Mouse (Mus musculus) MEL (cell line): Measurements from ENCODE around the gene Iqsec1. TPM values are rescaled to one million over a fixed set of nuclear protein-coding genes. Genes with fewer than 3 reads are reported as not detected.

Experiments
- DNase-seq: peaks from one replicate; pipeline ENCODE4 v3.0.0; 2011; ENCODE audit warnings: low read depth, low spot score
- H3K27ac ChIP-seq: 2 replicates; pipeline ENCODE4 v1.5.1; 2012; ENCODE audit warnings: low read depth, mild to moderate bottlenecking, control low read depth, low read length, moderate library complexity; ENCODE audit not compliant: control insufficient read depth
- H3K27me3 ChIP-seq, 2 experiments: fragments of 150-350 bp in 1 of 2; sonication (generic) in 1 of 2; 2 replicates each; pipeline ENCODE4 v1.6.1; 2012; ENCODE audit warnings: low read length in 2 of 2, mild to moderate bottlenecking in 2 of 2, improper control_type of control experiment in 1 of 2, moderate library complexity in 1 of 2; ENCODE audit not compliant: insufficient read depth in 2 of 2, control insufficient read depth in 1 of 2
- H3K36me3 ChIP-seq, 2 experiments: 2 replicates each; pipeline ENCODE4 v1.6.1; 2012 to 2014; ENCODE audit warnings: low read length in 2 of 2, improper control_type of control experiment in 1 of 2, inconsistent platforms in 1 of 2, mild to moderate bottlenecking in 1 of 2; ENCODE audit not compliant: insufficient read depth in 2 of 2, control insufficient read depth in 1 of 2
- H3K4me1 ChIP-seq, 2 experiments: fragments of 150-350 bp in 1 of 2; sonication (generic) in 1 of 2; 2 replicates each; pipeline ENCODE4 v1.6.1; 2012; ENCODE audit warnings: low read length in 2 of 2, improper control_type of control experiment in 1 of 2, mild to moderate bottlenecking in 1 of 2; ENCODE audit not compliant: insufficient read depth in 2 of 2, control insufficient read depth in 1 of 2
- H3K4me3 ChIP-seq, 2 experiments: fragments of 150-350 bp in 1 of 2; sonication (generic) in 1 of 2; 2 replicates each; pipeline ENCODE4 v1.5.1; 2012; ENCODE audit warnings: low read depth in 2 of 2, low read length in 2 of 2, mild to moderate bottlenecking in 2 of 2, moderate library complexity in 2 of 2, control low read depth in 1 of 2, improper control_type of control experiment in 1 of 2; ENCODE audit not compliant: control insufficient read depth in 1 of 2, insufficient read depth in 1 of 2
- H3K79me2 ChIP-seq: 2 replicates; pipeline ENCODE4 v1.6.1; 2012; ENCODE audit warnings: mild to moderate bottlenecking, low read length, moderate library complexity; ENCODE audit not compliant: control insufficient read depth, poor library complexity, insufficient read depth
- H3K9ac ChIP-seq: 2 replicates; pipeline ENCODE4 v1.6.1; 2012; ENCODE audit warnings: low read depth, mild to moderate bottlenecking, control low read depth, low read length, moderate library complexity; ENCODE audit not compliant: control insufficient read depth, poor library complexity, severe bottlenecking
- H3K9me3 ChIP-seq: fragments of 150-350 bp; sonication (generic); replicated peaks from 2 replicates; pipeline ENCODE4 v1.6.1; 2012; ENCODE audit warnings: mild to moderate bottlenecking, low read length, improper control_type of control experiment, moderate library complexity; ENCODE audit not compliant: insufficient read depth
- CHD2 ChIP-seq: IDR thresholded peaks from 2 replicates; pipeline ENCODE4 v1.6.1; 2011; ENCODE audit warnings: low read length, improper control_type of control experiment
- CTCF ChIP-seq, 3 experiments: IDR thresholded peaks in 2 of 3; conservative IDR thresholded peaks in 1 of 3; 2 replicates each; pipeline ENCODE4 v1.5.1; 2011 to 2012; ENCODE audit warnings: low read length in 3 of 3, low read depth in 2 of 3, mild to moderate bottlenecking in 2 of 3, improper control_type of control experiment in 1 of 3, inconsistent platforms in 1 of 3, mixed read lengths in 1 of 3, moderate library complexity in 1 of 3; ENCODE audit not compliant: control insufficient read depth in 1 of 3, insufficient read depth in 1 of 3, poor library complexity in 1 of 3, severe bottlenecking in 1 of 3
- ELF1 ChIP-seq: IDR thresholded peaks from 2 replicates; pipeline ENCODE4 v1.6.1; 2014; ENCODE audit warnings: low read depth, mild to moderate bottlenecking, inconsistent platforms, low read length, improper control_type of control experiment, moderate library complexity
- ETS1 ChIP-seq: IDR thresholded peaks from 2 replicates; pipeline ENCODE4 v1.6.1; 2012; ENCODE audit warnings: low read depth, mild to moderate bottlenecking, inconsistent platforms, low read length, improper control_type of control experiment, moderate library complexity
- GATA1 ChIP-seq: IDR thresholded peaks from 2 replicates; pipeline ENCODE4 v1.6.1; 2011; ENCODE audit warnings: low read depth, low read length, improper control_type of control experiment
- KAT2A ChIP-seq: conservative IDR thresholded peaks from 2 replicates; pipeline ENCODE4 v1.6.1; 2012; ENCODE audit warnings: low read depth, low read length, improper control_type of control experiment, inconsistent platforms
- MAFK ChIP-seq: IDR thresholded peaks from 2 replicates; pipeline ENCODE4 v1.6.1; 2011; ENCODE audit warnings: low read depth, mild to moderate bottlenecking, low read length, improper control_type of control experiment, borderline replicate concordance
- MAX ChIP-seq: IDR thresholded peaks from 2 replicates; pipeline ENCODE4 v1.6.1; 2011; ENCODE audit warnings: low read length, improper control_type of control experiment
- NRF1 ChIP-seq: IDR thresholded peaks from 2 replicates; pipeline ENCODE4 v1.6.1; 2014; ENCODE audit warnings: low read depth, mild to moderate bottlenecking, inconsistent platforms, low read length, improper control_type of control experiment, moderate library complexity; ENCODE audit not compliant: poor library complexity, insufficient read depth, severe bottlenecking
- SIN3A ChIP-seq: IDR thresholded peaks from 2 replicates; pipeline ENCODE4 v1.6.1; 2012; ENCODE audit warnings: low read length, improper control_type of control experiment, inconsistent platforms
- TAL1 ChIP-seq: IDR thresholded peaks from 2 replicates; pipeline ENCODE4 v1.6.1; 2012; ENCODE audit warnings: mild to moderate bottlenecking, inconsistent platforms, low read length, moderate library complexity, mixed read lengths
- USF1 ChIP-seq: IDR thresholded peaks from 2 replicates; pipeline ENCODE4 v1.6.1; 2014; ENCODE audit warnings: low read depth, mild to moderate bottlenecking, inconsistent platforms, low read length, improper control_type of control experiment, moderate library complexity
- USF2 ChIP-seq, 2 experiments: IDR thresholded peaks; 2 replicates each; pipeline ENCODE4 v1.6.1; 2011 to 2012; ENCODE audit warnings: improper control_type of control experiment in 2 of 2, low read length in 2 of 2, borderline replicate concordance in 1 of 2, inconsistent platforms in 1 of 2, low read depth in 1 of 2, mild to moderate bottlenecking in 1 of 2; ENCODE audit not compliant: insufficient read depth in 1 of 2
- ZC3H11A ChIP-seq: IDR thresholded peaks from 2 replicates; pipeline ENCODE4 v1.6.1; 2012; ENCODE audit warnings: low read depth, mild to moderate bottlenecking, inconsistent platforms, low read length, improper control_type of control experiment
- ZMIZ1 ChIP-seq: IDR thresholded peaks from 2 replicates; pipeline ENCODE4 v1.6.1; 2012; ENCODE audit warnings: low read depth, mild to moderate bottlenecking, inconsistent platforms, low read length, improper control_type of control experiment, moderate library complexity
- ZNF384 ChIP-seq: IDR thresholded peaks from 2 replicates; pipeline ENCODE4 v1.6.1; 2012; ENCODE audit warnings: low read depth, mild to moderate bottlenecking, inconsistent platforms, low read length, improper control_type of control experiment
- polyA plus RNA-seq, 2 experiments: library from polyadenylated mRNA; stranded (reverse) in 1 of 2; unstranded in 1 of 2; fragments of >175 nt in 1 of 2; fragments of >200 nt in 1 of 2; gene quantifications; 2 replicates each; pipeline versions ENCODE4 v1.2.1 to v1.2.4; 2012; ENCODE audit warnings: low replicate concordance in 2 of 2, low read depth in 1 of 2; ENCODE audit not compliant: insufficient read length in 2 of 2, insufficient read depth in 1 of 2, missing spikeins in 1 of 2
- total RNA-seq: library from RNA; depleted of rRNA; stranded (reverse); fragments of 300-350 nt; gene quantifications from 2 replicates; pipeline ENCODE4 v1.2.3, GENCODE M21; 2012

Iqsec1 gene
- total and polyA plus RNA-seq, 3 experiments, result 14.8 to 73.4 (median 30.8) TPM

DNA sequence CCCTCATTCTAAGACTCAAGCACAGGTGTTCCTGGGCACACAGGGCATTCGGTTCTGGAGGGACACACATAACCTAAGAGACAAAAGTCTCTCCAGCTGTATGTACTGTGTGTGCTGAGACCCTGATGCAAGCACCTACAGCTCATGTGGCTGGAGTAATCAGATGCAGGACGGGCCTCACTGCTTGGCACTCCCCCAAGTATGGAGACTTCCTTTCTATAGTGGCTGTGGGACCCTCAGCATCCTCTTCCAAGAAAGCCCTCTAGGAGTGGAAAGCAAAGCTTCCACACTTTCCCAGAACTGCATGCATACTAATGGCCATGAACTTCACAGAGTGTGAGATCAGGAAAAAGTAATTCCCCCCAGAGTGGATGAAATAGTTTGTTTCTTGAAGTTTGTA is 208.0 kb downstream of the Iqsec1 start:
- H3K36me3 ChIP-seq, result no peaks in the 10 kb centered on the region
- H3K9me3 ChIP-seq, result no peaks in the 10 kb centered on the region
- no peak overlapping the region for H3K4me3 ChIP-seq
- no peaks in the 10 kb centered on the region for H3K4me1 ChIP-seq
- peaks cover 0 to 2% of the 10 kb centered on the region in 2 experiments; a peak in 2 of 4 replicates for H3K27me3 ChIP-seq
- no peaks in the 10 kb centered on the region for H3K79me2 ChIP-seq
- no peak overlapping the region for H3K27ac ChIP-seq
- no peak overlapping the region for H3K9ac ChIP-seq
- TF ChIP-seq GATA1 (no peak), NRF1 (no peak), ELF1 (no peak), MAFK (no peak), CHD2 (no peak), TAL1 (no peak), USF2 (IDR thresholded peaks at IDR 0.05; ENCODE audit: borderline replicate concordance in 1 of 2, insufficient read depth in 1 of 2, low read depth in 1 of 2, low read length in 2 of 2) (no peak), CTCF (IDR thresholded peaks at IDR 0.05 in 2 of 3, conservative IDR thresholded peaks at IDR 0.05 in 1 of 3; ENCODE audit: control insufficient read depth in 1 of 3, insufficient read depth in 1 of 3, low read depth in 2 of 3, low read length in 3 of 3, poor library complexity in 1 of 3, severe bottlenecking in 1 of 3) (no peak), ZC3H11A (no peak), SIN3A (no peak), KAT2A (no peak), MAX (no peak), ZNF384 (no peak), USF1 (no peak), ZMIZ1 (no peak)
- no peak for DNase-seq

DNA sequence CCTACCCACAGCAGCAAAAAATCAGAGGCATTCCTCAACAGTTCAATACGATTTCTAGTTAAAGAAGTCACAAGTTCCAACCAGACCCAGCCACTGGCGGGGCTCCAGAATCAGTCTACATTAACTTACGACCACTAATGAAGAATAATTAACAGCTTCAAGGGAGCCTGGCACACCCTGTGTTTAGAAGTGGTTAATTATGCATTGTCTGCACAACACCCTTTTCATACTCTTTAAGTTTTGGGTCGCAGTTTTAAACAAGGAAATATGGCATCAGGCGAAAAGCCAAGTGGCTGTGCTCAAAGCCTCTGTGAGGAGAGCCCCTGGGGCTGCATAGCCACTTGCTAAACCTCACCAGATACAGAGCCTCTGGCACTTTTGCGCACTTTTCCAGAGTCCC is 209.6 kb downstream of the Iqsec1 start:
- Histone ChIP-seq H3K27me3 (peaks cover 0 to 2% of the 10 kb centered on the region in 2 experiments; a peak in 2 of 4 replicates), H3K27ac (no peak overlapping the region), H3K9ac (no peak overlapping the region), H3K79me2 (no peaks in the 10 kb centered on the region), H3K36me3 (no peaks in the 10 kb centered on the region), H3K4me3 (no peak overlapping the region), H3K4me1 (no peaks in the 10 kb centered on the region), H3K9me3 (no peaks in the 10 kb centered on the region)
- DNase-seq, result no peak
- no peak for TF ChIP-seq ETS1
- TF ChIP-seq CTCF (IDR thresholded peaks at IDR 0.05 in 2 of 3, conservative IDR thresholded peaks at IDR 0.05 in 1 of 3; ENCODE audit: control insufficient read depth in 1 of 3, insufficient read depth in 1 of 3, low read depth in 2 of 3, low read length in 3 of 3, poor library complexity in 1 of 3, severe bottlenecking in 1 of 3), result no peak
